Mouse (Mus musculus) erythroblast, adult 5-6 weeks (primary cell): Measurements from ENCODE around the gene Sprr3. TPM values are rescaled to one million over a fixed set of nuclear protein-coding genes. Genes with fewer than 3 reads are reported as not detected.
"Not testable (repeated sequence)": the region's sequence is repeated elsewhere in the genome, so short reads cannot be mapped to it uniquely, and the experiment has no call there.

ENCODE experiments used
- ATAC-seq: replicated peaks from 2 replicates; pipeline ENCODE4 v1.8.0; 2016; ENCODE audit warnings: moderate number of reproducible peaks, mild to moderate bottlenecking, moderate TSS enrichment, inconsistent platforms; ENCODE audit not compliant: poor library complexity, low FRiP score, severe bottlenecking
- total RNA-seq, 2 experiments: library from RNA; stranded (forward) in 1 of 2; stranded (reverse) in 1 of 2; fragments of 150-400 nt in 1 of 2; fragments of 200-764, 138-1000 nt in 1 of 2; gene quantifications; 2 replicates each; pipeline versions ENCODE4 v1.2.3 to v1.2.4; 2015 to 2017; ENCODE audit warnings: low replicate concordance in 2 of 2

Sprr3 gene
- total RNA-seq (2015; ENCODE audit: low replicate concordance) (not detected in 2 replicates), total RNA-seq (2017; ENCODE audit: low replicate concordance) (not detected in 2 replicates)

- ATAC-seq = no peak
Observed at GRCm38 (mm10) chr3:92458620-92459019, at the start of gene Sprr3. Gene Sprr3 (minus strand): TSS chr3:92458720.

- ATAC-seq = no peak
Observed at GRCm38 (mm10) chr3:92508185-92508584, 49.7 kb upstream of the Sprr3 start.

GRCm38 (mm10) chr3:92503528-92503927, 45.0 kb upstream of the Sprr3 start:
- ATAC-seq = no peak

GRCm38 (mm10) chr3:92500393-92500792, 41.9 kb upstream of the Sprr3 start, which contains the start of gene Sprr4:
Gene Sprr4 (minus strand): TSS chr3:92500493.
- no peak for ATAC-seq

- not testable (repeated sequence) for ATAC-seq
Observed at GRCm38 (mm10) chr3:92490262-92490661, 31.7 kb upstream of the Sprr3 start.

- ATAC-seq = no peak
Observed at GRCm38 (mm10) chr3:92486307-92486706, 27.8 kb upstream of the Sprr3 start.

- no peak for ATAC-seq
Observed at GRCm38 (mm10) chr3:92485863-92486262, 27.3 kb upstream of the Sprr3 start, which contains the start of gene Sprr1a. Gene Sprr1a (minus strand): TSS chr3:92485895.

- ATAC-seq = not testable (repeated sequence)
Observed at GRCm38 (mm10) chr3:92481249-92481648, 22.7 kb upstream of the Sprr3 start.

GRCm38 (mm10) chr3:92470111-92470510, 11.6 kb upstream of the Sprr3 start:
- no peak for ATAC-seq

- ATAC-seq = no peak
Observed at GRCm38 (mm10) chr3:92467424-92467823, 8.9 kb upstream of the Sprr3 start.

- ATAC-seq = no peak
Observed at GRCm38 (mm10) chr3:92466576-92466975, 8.1 kb upstream of the Sprr3 start.

- no peak for ATAC-seq
Observed at GRCm38 (mm10) chr3:92455151-92455550, 3.4 kb downstream of the Sprr3 start.

GRCm38 (mm10) chr3:92440177-92440576, 18.3 kb downstream of the Sprr3 start:
- ATAC-seq = no peak

- ATAC-seq = no peak
Observed at GRCm38 (mm10) chr3:92438689-92439088, 19.8 kb downstream of the Sprr3 start, which contains the start of gene Sprr1b. Gene Sprr1b (minus strand): TSS chr3:92438789.

- ATAC-seq = no peak
Observed at GRCm38 (mm10) chr3:92432282-92432681, 26.2 kb downstream of the Sprr3 start, which contains the start of gene Sprr2k. Gene Sprr2k (plus strand): TSS chr3:92432582.

GRCm38 (mm10) chr3:92429323-92429722, 29.2 kb downstream of the Sprr3 start, which contains the start of gene Gm9774:
Gene Gm9774 (minus strand): TSS chr3:92429423.
- ATAC-seq = no peak

- ATAC-seq = no peak
Observed at GRCm38 (mm10) chr3:92417782-92418181, 40.7 kb downstream of the Sprr3 start, which contains the start of gene Sprr2j-ps. Gene Sprr2j-ps (plus strand): TSS chr3:92418082.

GRCm38 (mm10) chr3:92407691-92408090, 50.8 kb downstream of the Sprr3 start, which contains the start of gene Sprr2i:
Gene Sprr2i (plus strand): TSS chr3:92407991.
- no peak for ATAC-seq
